Mouse (Mus musculus) megakaryocyte, embryonic 14.5 days (primary cell): ENCODE data around the gene Thy1.

Source experiments
- FLI1 ChIP-seq: IDR thresholded peaks from 2 replicates; pipeline ENCODE4 v1.6.1; 2012; ENCODE audit warnings: low read length, inconsistent platforms, mixed read lengths
- GATA1 ChIP-seq: IDR thresholded peaks from 3 replicates; pipeline ENCODE4 v1.6.1; 2012; ENCODE audit warnings: mixed read lengths, low read length, inconsistent platforms, borderline replicate concordance

DNA sequence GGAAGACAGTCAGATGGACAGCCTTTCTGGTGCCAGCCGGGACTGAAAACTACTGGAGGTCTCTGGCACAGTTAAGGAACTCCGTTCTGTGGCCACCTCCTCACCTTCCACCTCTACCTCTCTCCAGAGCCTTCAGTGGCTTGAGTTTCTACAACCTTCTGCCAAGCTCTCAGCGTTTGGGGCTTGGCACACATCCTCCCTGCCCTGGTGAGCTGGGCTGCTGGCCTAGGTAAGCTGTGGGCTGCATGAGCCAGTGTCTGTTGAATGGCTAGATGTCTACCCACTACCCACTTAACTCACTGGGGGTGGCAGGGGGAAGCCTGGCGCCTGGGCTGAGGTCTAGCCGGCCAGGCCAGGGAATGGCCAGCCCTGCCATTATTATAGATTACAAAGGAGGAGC lies 29.9 kb downstream of the Thy1 start:
- TF ChIP-seq FLI1, result no peak
- no peak for TF ChIP-seq GATA1
